Mouse (Mus musculus) kidney, adult 8-10 months (tissue): Measurements from ENCODE around the gene Nol6.

Experiments used
- DNase-seq, 2 experiments: peaks; one replicate each; pipeline ENCODE4 v3.0.0; 2022

Nol6 gene

GRCm38 (mm10) chr4:41078726-41079125, 45.5 kb downstream of the Nol6 start:
- no peak for DNase-seq

- no peak for DNase-seq
These were observed 49.8 kb downstream of the Nol6 start for GRCm38 (mm10) chr4:41074461-41074860.

GRCm38 (mm10) chr4:41073008-41073817, 51.0 kb downstream of the Nol6 start:
- DNase-seq, result no peak

GRCm38 (mm10) chr4:41071500-41072429, 52.5 kb downstream of the Nol6 start:
- DNase-seq, result no peak

- DNase-seq, result no peak
These were observed 59.1 kb downstream of the Nol6 start for GRCm38 (mm10) chr4:41065196-41065595.
